Mouse (Mus musculus): ENCODE measurements around the gene Adamts6. TPM values are rescaled to one million over a fixed set of nuclear protein-coding genes. Genes with fewer than 3 reads are reported as not detected.

The Adamts6 gene
- total RNA-seq, 2 experiments from 2014 or later, result 5.4 to 6.2 TPM

DNA sequence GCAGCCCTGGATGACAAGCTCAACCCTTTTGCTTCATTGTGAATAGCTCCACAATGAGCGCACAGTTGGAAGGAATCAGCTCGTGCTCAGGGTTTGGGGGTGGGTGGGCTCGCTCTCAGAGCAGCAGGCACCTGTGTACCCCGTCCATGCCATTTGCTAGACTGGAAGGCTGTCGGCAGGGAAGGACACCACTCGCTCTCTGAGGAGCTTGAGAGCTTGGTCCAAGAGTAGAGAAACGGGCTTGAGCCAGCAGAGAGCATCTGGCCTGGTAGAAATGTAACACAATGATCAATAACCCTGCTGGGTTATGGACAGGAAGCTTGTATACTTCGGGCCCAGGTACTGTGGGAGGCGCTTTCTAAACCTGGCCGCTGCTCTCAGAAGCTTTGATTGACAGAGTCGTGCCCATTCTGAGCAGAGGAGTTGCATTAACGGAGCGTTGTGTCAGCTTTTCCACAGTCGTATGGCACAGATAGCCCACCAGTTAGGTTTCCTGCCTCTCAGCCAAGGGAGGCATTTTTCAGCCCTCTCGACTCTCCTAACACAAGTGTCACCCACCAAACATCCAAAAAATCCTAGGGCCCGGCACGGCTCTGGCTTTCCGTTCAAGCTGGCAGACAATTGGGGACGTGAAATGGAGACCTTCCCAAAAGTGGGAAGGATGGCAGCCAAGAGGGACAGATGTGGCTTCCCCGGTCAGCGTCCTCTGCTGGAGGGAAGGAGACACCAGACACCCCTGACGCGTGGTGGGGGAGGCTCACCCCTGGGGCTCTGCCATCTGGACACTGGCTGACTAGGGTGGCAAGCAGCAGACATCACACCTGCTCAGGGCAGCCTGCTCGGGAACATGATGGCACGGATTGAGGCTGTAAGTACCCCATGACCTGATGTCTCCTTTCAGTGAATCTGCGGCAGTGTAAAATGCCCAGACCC lies 222.2 kb downstream of the Adamts6 start:
- DNase-seq, result peak; percentile 21 to 34
- intact Hi-C loops (cut with DNase I), result loop anchor here (5.0 kb wide), 1 partner anchor 223 kb away; the partner anchor contains the start of gene Adamts6

DNA sequence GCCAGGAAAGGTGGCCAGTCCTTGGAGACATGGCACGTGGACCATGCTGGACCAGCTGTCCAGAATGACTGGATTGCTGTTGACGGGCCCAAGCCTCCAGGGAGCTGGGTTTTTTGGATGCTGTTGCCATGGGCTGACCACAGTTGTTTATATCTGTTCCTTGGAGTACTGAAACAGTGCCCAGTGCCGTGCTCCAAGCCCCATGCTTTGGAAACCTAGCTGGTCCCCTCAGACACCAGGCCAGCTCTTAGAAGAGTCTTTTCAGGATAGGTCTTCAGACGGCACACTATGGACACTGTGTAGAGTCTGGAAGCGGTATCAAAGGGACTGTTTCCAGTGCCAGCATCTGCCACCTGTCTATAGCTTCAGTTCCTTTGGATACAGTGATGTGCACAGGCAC lies 223.1 kb downstream of the Adamts6 start:
- intact Hi-C loops (cut with DNase I), result loop anchor here (5.0 kb wide), 1 partner anchor 223 kb away; the partner anchor contains the start of gene Adamts6

DNA sequence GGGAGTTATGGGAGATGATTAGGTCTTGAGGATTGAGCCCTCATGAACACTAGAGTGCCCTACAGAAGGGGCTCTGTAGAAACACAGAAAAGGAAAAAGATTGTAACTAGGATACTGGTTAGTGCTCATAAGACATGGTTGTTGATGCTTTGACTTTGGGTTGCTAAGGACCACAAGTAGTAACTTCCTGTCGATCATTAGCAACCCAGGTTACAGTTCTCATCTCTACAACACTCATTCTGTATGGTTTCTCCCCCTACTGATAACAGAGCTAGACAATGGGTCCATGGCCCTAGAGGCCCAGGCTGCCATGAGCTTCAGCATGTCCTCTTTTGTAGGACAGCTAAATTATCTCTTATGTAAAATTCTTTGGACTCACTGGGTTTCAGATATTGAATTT lies 227.4 kb downstream of the Adamts6 start:
- intact Hi-C loops (cut with DNase I), result no loop called here
- DNase-seq, result no peak

More for the DNA sequence above, 223.1 kb downstream of the Adamts6 start:
- DNase-seq, result peak; percentile 48 to 62

DNA sequence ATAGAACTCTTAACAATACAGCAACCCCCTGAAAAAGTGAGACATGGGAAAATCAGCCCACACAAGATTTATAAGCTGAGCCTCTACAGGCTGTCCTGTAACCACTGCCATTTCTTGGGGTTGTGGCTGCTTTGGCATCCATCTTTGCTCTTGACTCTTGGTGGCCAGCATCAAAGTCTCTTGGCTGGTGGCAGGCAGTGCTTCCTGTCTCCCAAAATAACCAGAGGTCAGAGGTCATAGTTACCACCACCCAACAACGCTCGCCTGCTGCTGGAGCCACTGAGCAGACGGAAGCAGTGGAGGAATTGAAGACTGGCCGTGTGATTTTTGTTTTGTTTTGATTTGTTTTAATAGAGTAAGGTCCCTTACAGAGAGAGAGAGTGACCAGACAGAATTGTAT lies 228.5 kb downstream of the Adamts6 start:
- intact Hi-C loops (cut with DNase I), result no loop called here
- no peak for DNase-seq

DNA sequence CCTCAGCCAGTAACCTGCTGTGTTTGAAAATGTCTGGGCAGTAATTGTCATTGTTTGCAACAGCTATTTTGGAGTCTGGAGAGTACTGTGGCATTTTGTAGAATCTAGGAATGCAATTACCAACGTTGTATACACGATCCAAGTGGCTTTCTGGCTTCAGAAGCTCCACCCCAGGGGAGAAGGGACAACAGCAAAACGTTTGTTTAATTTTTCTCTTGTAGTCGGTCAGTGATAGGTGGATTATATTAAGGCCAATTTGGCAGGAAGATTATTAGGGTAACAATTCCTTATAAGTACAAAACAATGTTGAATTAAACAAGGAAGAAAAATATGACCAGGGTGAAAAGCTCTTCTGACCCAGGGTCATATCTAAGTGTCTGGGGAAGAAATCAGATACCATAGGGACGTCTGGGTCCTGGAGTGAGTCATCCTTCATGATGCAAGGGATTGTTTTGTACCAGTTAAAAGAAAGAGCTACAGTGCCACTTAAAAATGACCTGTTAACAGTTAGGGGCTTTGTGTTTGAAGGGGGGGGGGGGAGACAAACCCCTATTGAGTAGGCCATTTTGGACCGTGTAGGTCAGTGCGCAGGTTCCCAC lies 229.2 kb downstream of the Adamts6 start:
- intact Hi-C loops (cut with DNase I), result no loop called here
- no peak for DNase-seq

- peak in 1 of 2 experiments; percentile 4 for DNase-seq
- intact Hi-C loops (cut with DNase I), result no loop called here
These were observed 230.1 kb downstream of the Adamts6 start for GRCm38 (mm10) chr13:104517638-104518311.

DNA sequence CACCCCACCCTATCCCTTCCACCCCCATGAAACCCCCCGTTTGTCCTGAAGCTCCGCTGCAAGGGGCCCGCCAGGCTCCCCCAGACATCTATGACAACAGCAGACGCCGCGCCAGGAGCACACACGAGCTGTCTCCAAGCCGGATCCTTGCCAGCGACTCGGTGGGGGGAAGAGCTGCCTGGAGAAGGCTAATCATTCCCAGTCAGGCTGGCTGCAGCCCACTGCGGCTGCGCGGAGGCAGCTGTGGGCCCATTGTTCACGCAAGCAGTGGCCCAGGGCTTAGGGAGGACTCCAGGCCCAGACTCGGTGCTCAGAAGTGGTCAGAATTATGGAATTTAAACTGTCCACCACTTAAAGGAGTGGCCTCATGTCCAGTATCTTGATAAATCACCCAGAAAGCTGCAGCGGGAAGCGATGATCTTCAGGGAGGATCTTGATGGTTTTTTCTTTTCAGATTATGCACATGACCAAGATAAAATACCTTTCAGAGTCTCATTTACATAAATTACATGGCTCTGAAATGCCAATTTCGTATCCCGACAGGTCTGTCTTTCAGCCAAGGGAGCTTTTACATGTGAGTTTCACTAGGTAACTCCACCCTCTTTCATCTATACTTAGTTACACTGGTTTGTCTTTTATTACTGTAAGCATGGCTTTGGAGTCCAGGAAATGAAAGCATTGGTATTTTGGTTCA lies 230.8 kb downstream of the Adamts6 start:
- intact Hi-C loops (cut with DNase I), result no loop called here
- DNase-seq, result peak; percentile 89 to 90

GRCm38 (mm10) chr13:104519006-104519695 lies 231.5 kb downstream of the Adamts6 start:
- no peak for DNase-seq
- intact Hi-C loops (cut with DNase I), result no loop called here

DNA sequence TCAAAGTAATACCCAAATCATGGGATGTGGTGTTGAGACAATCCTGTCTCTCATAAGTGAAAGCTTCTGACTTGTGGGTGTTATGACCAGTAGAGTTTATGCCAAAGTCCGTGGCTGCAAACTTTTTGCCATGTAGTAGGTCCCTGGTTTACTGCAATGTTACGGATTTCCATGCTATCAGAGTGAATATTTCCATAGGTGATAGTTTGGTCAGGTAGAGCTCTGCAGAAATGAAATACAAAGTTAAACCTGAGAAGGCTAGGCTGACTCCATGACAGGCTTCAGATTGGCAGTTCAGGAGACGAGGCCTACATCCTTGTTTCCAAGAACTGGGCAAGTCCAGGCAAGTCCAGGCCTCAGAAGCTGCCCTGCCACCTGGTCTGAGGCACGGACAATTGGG lies 232.3 kb downstream of the Adamts6 start:
- DNase-seq, result no peak
- intact Hi-C loops (cut with DNase I), result no loop called here

GRCm38 (mm10) chr13:104520461-104520860 lies 232.8 kb downstream of the Adamts6 start:
- no peak for DNase-seq
- intact Hi-C loops (cut with DNase I), result no loop called here

- intact Hi-C loops (cut with DNase I), result no loop called here
- DNase-seq, result no peak
These were observed 233.9 kb downstream of the Adamts6 start for GRCm38 (mm10) chr13:104521532-104521931.

GRCm38 (mm10) chr13:104525656-104526055 lies 238.0 kb downstream of the Adamts6 start:
- intact Hi-C loops (cut with DNase I), result no loop called here
- no peak for DNase-seq

DNA sequence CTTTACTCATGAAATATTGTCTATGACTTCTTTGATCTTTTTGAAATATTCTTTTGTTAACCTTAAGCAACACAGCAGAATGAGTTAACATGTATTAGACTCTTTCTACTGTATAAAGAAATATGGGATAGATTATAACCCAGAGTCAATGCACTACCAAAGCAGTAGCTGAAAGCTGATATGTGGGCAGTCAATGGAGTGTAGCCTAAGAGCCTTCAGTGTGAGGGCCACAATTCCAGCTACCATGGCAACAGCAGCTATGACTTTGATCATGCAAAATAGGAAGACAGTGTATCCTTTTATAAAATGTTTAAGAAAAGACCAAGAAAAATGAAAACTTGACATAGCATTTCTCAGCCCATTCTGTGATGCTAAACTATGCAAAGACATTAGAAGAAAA lies 241.6 kb downstream of the Adamts6 start:
- intact Hi-C loops (cut with DNase I), result no loop called here
- no peak for DNase-seq

- intact Hi-C loops (cut with DNase I), result no loop called here
- DNase-seq, result no peak
These were observed 244.2 kb downstream of the Adamts6 start for GRCm38 (mm10) chr13:104531841-104532240.

DNA sequence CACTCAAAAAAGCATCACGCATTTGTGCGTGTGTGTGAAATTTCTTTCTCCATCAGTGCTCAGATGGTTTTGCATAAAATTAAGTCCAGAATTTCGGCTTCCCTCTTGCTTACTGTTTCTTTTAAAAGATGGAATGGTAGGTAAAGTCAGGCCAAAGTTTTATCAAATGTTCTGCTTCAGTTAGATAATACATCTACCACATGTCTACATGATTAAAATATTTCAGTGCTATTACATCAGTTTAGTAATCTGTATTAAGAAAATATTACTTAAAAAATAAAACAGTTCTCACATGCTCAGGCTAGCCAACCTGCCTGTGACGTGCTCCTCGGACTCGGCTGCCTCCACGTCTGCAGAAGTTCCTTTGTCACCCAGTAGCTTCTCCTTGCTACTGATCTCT lies 245.1 kb downstream of the Adamts6 start:
- intact Hi-C loops (cut with DNase I), result no loop called here

DNA sequence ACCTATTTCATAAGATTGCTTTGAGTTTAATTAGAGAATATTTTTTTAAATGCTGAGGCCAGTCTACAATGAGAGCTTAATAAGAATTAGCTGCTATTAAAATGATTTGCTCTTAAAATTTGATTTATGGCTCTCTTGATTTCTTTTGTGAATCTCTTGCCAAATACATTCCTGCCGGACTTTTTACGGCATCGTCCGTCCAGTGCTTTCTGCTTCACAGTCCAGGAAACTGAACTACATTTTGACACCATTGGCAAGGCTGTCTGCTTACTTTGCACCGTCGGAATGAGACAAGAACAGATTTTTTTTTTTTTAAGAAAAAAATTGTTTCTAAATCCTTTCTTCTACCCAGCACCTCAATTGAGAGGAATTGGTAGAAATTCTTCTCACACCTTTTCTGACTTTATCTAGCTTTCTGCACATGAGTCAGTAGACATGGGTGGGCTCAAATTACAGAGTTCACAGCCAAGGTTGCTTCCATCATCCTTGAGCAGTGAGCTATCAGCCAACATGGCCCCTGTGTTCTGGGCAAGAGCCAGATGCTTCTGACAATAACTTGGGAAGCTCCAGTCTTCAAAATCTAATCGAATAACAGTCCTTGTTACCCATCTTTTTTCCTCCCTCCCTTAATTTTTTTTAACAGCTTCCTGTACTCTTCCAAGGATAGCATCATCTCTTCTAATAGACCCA lies 246.3 kb downstream of the Adamts6 start:
- DNase-seq, result no peak
- intact Hi-C loops (cut with DNase I), result no loop called here

More for the DNA sequence above, 245.1 kb downstream of the Adamts6 start:
- no peak for DNase-seq

DNA sequence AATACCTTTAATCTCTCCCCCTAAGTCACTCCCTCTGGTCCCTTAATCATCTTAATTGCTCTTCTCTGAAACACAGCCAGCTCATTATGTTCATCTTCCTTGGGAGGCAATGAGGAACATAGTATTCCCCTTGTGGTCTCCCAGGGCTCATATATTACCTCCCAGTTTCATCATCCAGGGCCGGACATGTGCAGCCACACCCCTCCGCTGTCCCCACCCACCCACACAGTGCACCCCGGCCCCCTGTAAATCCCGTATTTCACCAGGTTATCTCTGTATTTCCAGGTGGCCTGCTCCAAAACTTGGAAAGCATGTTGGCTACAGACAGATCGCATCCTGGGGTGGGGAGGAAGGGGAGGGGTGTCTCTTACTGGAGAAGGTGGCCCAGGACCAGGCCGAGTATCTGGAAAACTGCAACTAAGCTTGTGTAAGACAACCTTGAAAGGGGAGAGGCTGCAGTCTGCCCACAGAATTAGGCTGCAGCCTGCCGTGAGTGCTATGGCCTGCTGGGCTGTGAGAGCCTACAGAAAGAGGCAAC lies 253.3 kb downstream of the Adamts6 start:
- intact Hi-C loops (cut with DNase I), result no loop called here
- no peak for DNase-seq

- no peak for DNase-seq
- intact Hi-C loops (cut with DNase I), result no loop called here
These were observed 254.6 kb downstream of the Adamts6 start for GRCm38 (mm10) chr13:104542123-104542758.

DNA sequence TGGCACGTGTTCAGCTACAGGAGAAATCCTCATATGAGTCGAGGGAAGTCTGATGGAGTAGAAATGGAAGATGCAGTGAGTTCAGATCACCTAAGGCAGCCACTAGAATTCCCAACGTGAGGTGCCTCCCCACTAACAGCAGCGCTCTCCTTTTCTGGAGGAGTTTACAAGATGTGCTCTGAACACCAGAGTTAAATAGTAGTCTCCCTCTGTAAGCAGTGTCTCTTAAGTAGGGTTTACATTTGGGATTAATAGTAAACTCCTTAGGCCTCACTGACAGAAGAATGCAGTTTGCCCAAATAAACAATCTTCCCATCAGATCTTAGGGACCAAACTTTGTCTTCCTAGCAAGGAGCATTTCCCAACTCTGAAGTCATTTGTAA lies 255.1 kb downstream of the Adamts6 start:
- intact Hi-C loops (cut with DNase I), result no loop called here
- DNase-seq, result no peak

Measured in heart, postnatal 14 days (tissue).